Mouse (Mus musculus): Measurements from ENCODE around the gene Cc2d1a. TPM values are rescaled to one million over a fixed set of nuclear protein-coding genes. Genes with fewer than 3 reads are reported as not detected.

Cc2d1a gene
- polyA plus RNA-seq, 1 experiment from 2014 or later = 11.9 TPM

DNA sequence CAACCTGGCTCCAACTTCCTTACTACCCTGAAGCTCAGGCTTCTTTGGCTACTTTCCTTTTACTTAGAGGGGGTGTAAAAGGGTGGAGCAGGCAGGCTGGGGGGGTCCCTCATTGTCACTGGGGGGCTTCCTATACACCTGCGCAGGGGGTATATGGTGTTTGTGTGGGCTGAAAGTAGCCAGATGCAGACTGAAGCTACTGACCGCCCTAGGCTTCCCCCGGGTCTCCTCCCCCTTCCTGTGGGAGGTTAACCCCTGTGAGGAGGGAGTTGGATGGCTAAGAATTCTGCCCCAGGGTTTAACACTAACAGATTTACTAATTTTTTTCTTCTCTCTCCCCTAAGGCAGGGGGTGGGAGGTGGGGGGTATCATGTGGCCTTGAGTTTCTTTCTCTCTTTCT lies 28.8 kb upstream of the Cc2d1a start:
- Histone ChIP-seq H3K4me3 (no peak overlapping the region; the same call in 1 of the 2 replicates), H3K4me1 (replicated peaks) (peaks cover 41% of the 10 kb centered on the region), H3K27me3 (no peaks in the 10 kb centered on the region), H3K9ac (peak overlapping the region; percentile 33; the same call in 1 of the 2 replicates), H3K27ac (no peak overlapping the region), H3K36me3 (peaks cover 25% of the 10 kb centered on the region), H3K4me2 (no peak overlapping the region), H3K9me3 (replicated peaks) (no peaks in the 10 kb centered on the region)
- 19% methylated on average over 3 of the region's 3 CpGs for WGBS
- no peak for ATAC-seq (replicated peaks; ENCODE audit: insufficient number of reproducible peaks, insufficient read depth, low FRiP score, low read depth)

DNA sequence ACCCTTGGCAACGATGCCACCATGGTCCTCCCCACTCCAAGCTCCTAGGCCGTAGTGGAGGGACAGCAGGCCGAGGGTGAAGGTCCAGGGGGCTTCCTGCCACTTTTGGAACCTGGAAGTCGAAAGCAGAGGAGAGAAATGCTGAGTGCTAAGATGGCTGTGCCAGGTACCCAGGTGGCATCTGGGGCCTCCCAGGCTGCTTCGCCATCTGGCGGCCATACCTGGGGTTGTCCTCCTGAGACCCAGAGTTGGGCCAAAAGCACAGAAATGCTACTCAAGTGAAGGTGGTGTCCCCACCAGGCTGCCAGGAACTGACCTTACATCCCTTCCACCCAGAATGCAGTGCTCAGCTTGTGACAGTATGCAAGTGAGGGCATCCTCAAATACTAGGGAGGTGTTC lies 26.1 kb upstream of the Cc2d1a start:
- WGBS = 84% methylated on average over 6 of the region's 6 CpGs
- peaks cover 25% of the 10 kb centered on the region for H3K36me3 ChIP-seq
- H3K27ac ChIP-seq = no peak overlapping the region
- no peak for ATAC-seq (replicated peaks; ENCODE audit: insufficient number of reproducible peaks, insufficient read depth, low FRiP score, low read depth)
- no peak overlapping the region for H3K4me2 ChIP-seq
- H3K4me3 ChIP-seq = no peak overlapping the region
- H3K27me3 ChIP-seq = no peaks in the 10 kb centered on the region
- no peak overlapping the region for H3K9ac ChIP-seq
- H3K4me1 ChIP-seq (replicated peaks) = peaks cover 15% of the 10 kb centered on the region
- H3K9me3 ChIP-seq (replicated peaks) = no peaks in the 10 kb centered on the region

DNA sequence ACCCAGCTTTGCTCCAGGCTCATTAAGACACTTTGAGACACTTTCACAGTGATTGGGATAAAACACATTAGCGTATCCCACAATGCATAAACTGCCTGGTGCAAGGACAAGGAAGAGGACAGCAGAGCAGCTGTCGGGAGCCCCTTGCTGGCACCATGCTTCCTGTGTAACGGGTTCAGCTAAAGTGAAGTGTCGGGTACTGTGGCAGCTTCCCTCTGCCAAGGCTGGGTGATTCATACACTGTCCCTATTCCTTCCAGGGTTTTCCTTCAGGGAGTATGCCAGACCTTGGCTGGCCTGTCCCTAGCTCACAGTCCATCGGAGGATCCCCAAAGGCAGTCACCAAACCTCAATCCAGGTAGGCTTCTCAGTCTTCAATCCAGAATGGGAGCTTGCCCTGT lies 22.4 kb upstream of the Cc2d1a start:
- ATAC-seq (replicated peaks; ENCODE audit: insufficient number of reproducible peaks, insufficient read depth, low FRiP score, low read depth) = no peak
- WGBS = 86% methylated on average over 5 of the region's 5 CpGs

DNA sequence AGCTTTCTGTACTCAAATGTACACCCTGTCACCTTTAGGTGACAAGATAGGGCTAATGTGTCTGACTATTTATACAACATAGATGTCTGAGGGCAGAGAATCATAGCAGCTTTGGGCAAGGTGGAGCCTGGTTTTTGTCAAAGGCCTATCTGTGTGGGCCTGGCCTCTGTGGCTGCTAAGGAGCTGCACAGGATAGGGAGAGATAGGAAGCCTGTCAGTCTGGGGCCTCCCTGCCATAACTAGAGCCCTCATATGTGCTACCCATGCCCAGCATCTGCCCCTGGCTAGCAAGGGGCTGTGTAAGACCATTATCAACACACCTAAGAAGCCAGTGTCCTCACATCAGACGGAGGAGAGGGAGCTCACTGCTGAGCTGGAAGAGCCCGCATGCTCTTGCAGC lies 20.0 kb upstream of the Cc2d1a start:
- H3K4me1 ChIP-seq (replicated peaks) = peaks cover 16% of the 10 kb centered on the region
- no peak overlapping the region for H3K4me3 ChIP-seq
- H3K9me3 ChIP-seq (replicated peaks) = no peaks in the 10 kb centered on the region
- H3K9ac ChIP-seq = no peak overlapping the region
- H3K36me3 ChIP-seq = peaks cover 9% of the 10 kb centered on the region
- no peak for ATAC-seq (replicated peaks; ENCODE audit: insufficient number of reproducible peaks, insufficient read depth, low FRiP score, low read depth)
- WGBS = 62% methylated on average over 2 of the region's 2 CpGs
- H3K27me3 ChIP-seq = no peaks in the 10 kb centered on the region
- no peak overlapping the region for H3K27ac ChIP-seq
- no peak overlapping the region for H3K4me2 ChIP-seq

More for the DNA sequence above, 22.4 kb upstream of the Cc2d1a start:
- H3K4me2 ChIP-seq = no peak overlapping the region
- no peak overlapping the region for H3K27ac ChIP-seq
- no peak overlapping the region for H3K9ac ChIP-seq
- H3K4me3 ChIP-seq = no peak overlapping the region
- peaks cover 23% of the 10 kb centered on the region for H3K36me3 ChIP-seq
- H3K27me3 ChIP-seq = no peaks in the 10 kb centered on the region
- H3K4me1 ChIP-seq (replicated peaks) = peaks cover 16% of the 10 kb centered on the region
- H3K9me3 ChIP-seq (replicated peaks) = no peaks in the 10 kb centered on the region

DNA sequence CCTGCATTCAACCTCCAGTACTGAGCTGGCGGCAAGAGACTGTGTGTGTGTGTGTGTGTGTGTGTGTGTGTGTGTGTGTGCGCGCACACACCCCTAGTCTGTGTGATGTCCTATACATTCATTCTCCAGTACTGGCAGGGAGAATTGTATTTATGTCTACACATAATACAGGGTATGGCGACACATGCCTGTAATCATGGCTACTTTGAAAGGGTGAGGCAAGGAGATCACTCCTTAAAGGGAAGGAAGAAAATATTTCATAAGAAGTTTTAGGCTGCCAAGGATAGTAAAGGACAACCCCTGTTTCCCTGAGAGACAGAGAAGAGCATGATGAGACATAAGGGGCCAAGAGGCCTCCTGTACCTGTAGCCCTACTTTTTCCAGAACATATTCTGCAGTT lies 9.9 kb upstream of the Cc2d1a start:
- H3K4me3 ChIP-seq = no peak overlapping the region
- H3K36me3 ChIP-seq = no peaks in the 10 kb centered on the region
- no peaks in the 10 kb centered on the region for H3K9me3 ChIP-seq (replicated peaks)
- H3K4me1 ChIP-seq (replicated peaks) = no peaks in the 10 kb centered on the region
- 91% methylated on average over 4 of the region's 4 CpGs for WGBS
- H3K4me2 ChIP-seq = no peak overlapping the region
- no peak overlapping the region for H3K27ac ChIP-seq
- no peak for ATAC-seq (replicated peaks; ENCODE audit: insufficient number of reproducible peaks, insufficient read depth, low FRiP score, low read depth)
- no peaks in the 10 kb centered on the region for H3K27me3 ChIP-seq
- no peak overlapping the region for H3K9ac ChIP-seq

DNA sequence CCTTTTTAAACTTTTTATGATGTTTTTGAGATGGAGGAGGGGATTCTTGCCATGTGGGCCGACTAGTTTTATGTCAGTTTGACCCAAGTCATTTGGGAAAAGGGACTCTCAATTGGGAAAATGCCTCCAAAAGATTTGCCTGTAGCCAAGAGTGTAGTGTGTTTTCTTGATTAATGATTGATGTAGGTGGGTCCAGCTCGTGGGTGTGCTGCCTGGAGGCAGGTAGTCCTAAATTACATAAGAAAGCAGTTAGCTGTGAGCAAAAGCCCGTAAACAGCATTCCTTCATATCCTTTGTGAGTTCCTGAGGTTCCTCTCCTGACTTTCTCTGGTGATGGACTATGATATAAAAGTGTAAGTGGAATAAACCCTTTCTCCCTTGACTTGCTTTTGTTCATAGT lies 1.4 kb upstream of the Cc2d1a start:
- Histone ChIP-seq H3K4me2 (no peak overlapping the region), H3K4me1 (replicated peaks) (peaks cover 22% of the 10 kb centered on the region), H3K4me3 (no peak overlapping the region), H3K36me3 (no peaks in the 10 kb centered on the region), H3K9ac (no peak overlapping the region), H3K9me3 (replicated peaks) (no peaks in the 10 kb centered on the region), H3K27ac (no peak overlapping the region), H3K27me3 (no peaks in the 10 kb centered on the region)
- ATAC-seq (replicated peaks; ENCODE audit: insufficient number of reproducible peaks, insufficient read depth, low FRiP score, low read depth) = no peak
- WGBS = 82% methylated on average over 3 of the region's 3 CpGs

DNA sequence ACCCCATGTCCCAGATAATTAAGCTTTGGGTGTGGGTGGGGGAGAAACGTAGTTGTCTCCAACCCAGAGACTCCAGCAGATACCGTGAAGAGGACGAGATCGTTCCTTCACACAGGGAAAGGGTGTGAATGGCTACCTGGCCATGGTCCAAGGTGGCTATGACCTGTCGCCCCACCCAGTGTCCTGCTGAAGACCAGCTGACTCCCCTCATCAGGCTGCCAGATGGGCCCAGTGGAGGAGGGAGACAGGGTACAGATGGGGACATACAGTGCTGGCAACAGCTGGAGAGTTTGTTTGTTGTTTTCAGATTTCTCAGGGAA lies 755 bp upstream of the Cc2d1a start:
- WGBS = 57% methylated on average over 5 of the region's 5 CpGs
- Histone ChIP-seq H3K27me3 (no peaks in the 10 kb centered on the region), H3K4me3 (peak overlapping the region; percentile 81; the same call in 1 of the 2 replicates), H3K9ac (no peak overlapping the region), H3K9me3 (replicated peaks) (no peaks in the 10 kb centered on the region), H3K4me1 (replicated peaks) (peaks cover 22% of the 10 kb centered on the region), H3K27ac (no peak overlapping the region), H3K36me3 (peaks cover 7% of the 10 kb centered on the region), H3K4me2 (peak overlapping the region; percentile 92)
- no peak for ATAC-seq (replicated peaks; ENCODE audit: insufficient number of reproducible peaks, insufficient read depth, low FRiP score, low read depth)

DNA sequence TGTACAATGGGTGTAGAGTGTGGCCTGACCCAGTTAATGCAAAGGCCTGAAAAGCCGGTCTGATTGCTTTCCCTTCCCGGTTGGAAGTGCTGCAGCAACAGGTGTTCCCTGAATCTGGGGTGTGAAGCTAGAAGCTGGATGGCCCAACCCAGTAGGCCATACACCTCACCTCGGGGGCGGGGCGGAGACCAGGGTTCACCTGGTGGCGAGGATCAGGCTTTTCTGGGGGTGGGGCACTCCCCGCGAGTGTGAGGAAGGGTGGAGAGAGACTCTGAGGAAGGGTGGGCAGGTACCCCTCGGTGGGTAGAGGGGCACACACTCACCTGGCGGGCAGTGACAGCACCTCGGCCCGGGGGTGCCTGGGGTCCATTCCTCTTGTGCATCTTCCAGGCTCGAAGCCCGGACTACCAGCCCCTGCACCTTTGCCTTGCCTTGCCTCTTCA lies 391 bp downstream of the Cc2d1a start:
- Histone ChIP-seq H3K9me3 (replicated peaks) (no peaks in the 10 kb centered on the region), H3K4me1 (replicated peaks) (peaks cover 22% of the 10 kb centered on the region), H3K4me3 (peak overlapping the region; percentile 81), H3K27me3 (no peaks in the 10 kb centered on the region), H3K4me2 (peak overlapping the region; percentile 92), H3K9ac (peak overlapping the region; percentile 86), H3K36me3 (peaks cover 18% of the 10 kb centered on the region), H3K27ac (peak overlapping the region; percentile 41; the same call in 1 of the 2 replicates)
- WGBS = 7% methylated on average over 14 of the region's 14 CpGs
- ATAC-seq (replicated peaks; ENCODE audit: insufficient number of reproducible peaks, insufficient read depth, low FRiP score, low read depth) = peak; percentile 21

DNA sequence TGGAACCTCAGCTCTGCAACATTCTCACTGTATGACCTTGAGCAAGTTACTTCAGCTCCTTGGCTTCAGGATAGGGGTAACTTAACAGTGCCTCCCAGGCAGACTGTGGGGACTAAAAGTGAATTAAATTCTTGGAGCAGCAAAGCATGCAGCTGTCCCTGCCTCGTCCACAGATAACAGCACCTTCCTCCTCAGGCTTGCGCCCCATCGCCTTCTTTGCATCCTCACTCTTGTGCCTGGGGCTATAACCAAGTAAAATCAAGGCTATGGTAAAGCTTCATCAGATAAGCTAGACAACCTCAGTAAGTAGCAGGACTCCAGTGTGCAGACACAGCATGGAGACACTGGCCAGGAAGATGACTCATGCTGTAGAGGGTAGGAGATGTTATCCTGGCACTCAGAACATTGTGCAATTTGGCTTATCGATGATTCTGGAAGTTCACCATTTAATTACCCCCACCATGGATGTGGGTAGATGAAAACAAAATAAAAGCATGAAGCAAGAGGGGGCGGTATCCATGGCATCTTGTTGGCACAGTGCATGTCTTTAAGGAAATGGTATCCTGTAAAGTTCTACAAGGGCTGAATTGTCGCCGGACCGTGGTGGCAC lies 3.0 kb downstream of the Cc2d1a start:
- H3K27ac ChIP-seq = no peak overlapping the region
- H3K4me3 ChIP-seq = no peak overlapping the region
- 89% methylated on average over 8 of the region's 8 CpGs for WGBS
- H3K4me1 ChIP-seq (replicated peaks) = peaks cover 22% of the 10 kb centered on the region
- ATAC-seq (replicated peaks; ENCODE audit: insufficient number of reproducible peaks, insufficient read depth, low FRiP score, low read depth) = no peak
- H3K27me3 ChIP-seq = no peaks in the 10 kb centered on the region
- no peak overlapping the region for H3K9ac ChIP-seq
- peaks cover 40% of the 10 kb centered on the region for H3K36me3 ChIP-seq
- no peaks in the 10 kb centered on the region for H3K9me3 ChIP-seq (replicated peaks)
- no peak overlapping the region for H3K4me2 ChIP-seq

DNA sequence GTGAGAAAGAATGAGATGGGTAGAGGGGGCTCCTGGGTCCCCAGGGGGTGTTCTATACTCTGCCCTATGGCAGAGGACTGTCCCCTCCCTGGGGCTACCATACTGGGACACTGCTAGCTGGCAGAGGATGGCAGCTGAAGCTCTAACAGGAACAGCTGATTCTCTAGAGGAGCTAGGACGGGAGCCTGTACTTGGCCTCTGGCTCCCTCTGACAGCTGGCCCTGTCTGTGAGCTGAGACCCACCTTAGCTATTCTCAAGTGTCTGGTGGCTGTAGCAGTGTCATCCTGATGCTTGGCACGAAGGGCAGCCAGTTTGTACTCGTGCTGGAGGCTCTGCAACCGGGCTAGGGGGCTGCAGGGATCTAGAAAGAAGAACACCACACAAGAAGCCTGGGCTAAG lies 6.9 kb downstream of the Cc2d1a start:
- H3K9me3 ChIP-seq (replicated peaks) = no peaks in the 10 kb centered on the region

DNA sequence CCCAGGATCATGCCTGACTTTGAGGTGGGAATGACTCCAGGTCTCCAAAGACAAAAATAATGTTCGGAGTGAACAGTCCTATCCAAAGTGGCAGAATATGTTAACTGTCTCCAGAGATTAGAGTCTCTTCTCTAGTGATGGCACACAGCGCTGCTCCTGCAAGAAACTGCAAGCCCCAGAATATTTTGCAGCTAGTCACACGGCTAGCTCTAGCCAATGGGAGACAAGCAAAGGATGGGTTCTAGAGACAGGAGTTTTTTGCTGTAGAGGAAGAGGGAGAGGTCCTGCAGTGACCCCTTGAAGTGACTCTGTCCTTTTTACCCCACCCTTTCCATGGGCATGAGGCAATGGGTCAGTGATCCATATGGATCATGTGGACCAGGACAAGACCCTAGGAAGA lies 9.9 kb downstream of the Cc2d1a start:
- Histone ChIP-seq H3K4me3 (no peak overlapping the region), H3K9ac (no peak overlapping the region), H3K27ac (no peak overlapping the region), H3K9me3 (replicated peaks) (no peaks in the 10 kb centered on the region), H3K27me3 (no peaks in the 10 kb centered on the region), H3K4me2 (no peak overlapping the region), H3K36me3 (peaks cover 91% of the 10 kb centered on the region), H3K4me1 (replicated peaks) (no peaks in the 10 kb centered on the region)
- no peak for ATAC-seq (replicated peaks; ENCODE audit: insufficient number of reproducible peaks, insufficient read depth, low FRiP score, low read depth)
- WGBS = 88% methylated on average over 3 of the region's 3 CpGs

More for the DNA sequence above, 6.9 kb downstream of the Cc2d1a start:
- no peak overlapping the region for H3K4me2 ChIP-seq
- no peak overlapping the region for H3K9ac ChIP-seq
- H3K4me1 ChIP-seq (replicated peaks) = no peaks in the 10 kb centered on the region; the same call in 1 of the 2 replicates
- no peak for ATAC-seq (replicated peaks; ENCODE audit: insufficient number of reproducible peaks, insufficient read depth, low FRiP score, low read depth)
- H3K4me3 ChIP-seq = no peak overlapping the region
- 76% methylated on average over 4 of the region's 4 CpGs for WGBS
- peaks cover 77% of the 10 kb centered on the region for H3K36me3 ChIP-seq
- H3K27me3 ChIP-seq = no peaks in the 10 kb centered on the region
- H3K27ac ChIP-seq = no peak overlapping the region

DNA sequence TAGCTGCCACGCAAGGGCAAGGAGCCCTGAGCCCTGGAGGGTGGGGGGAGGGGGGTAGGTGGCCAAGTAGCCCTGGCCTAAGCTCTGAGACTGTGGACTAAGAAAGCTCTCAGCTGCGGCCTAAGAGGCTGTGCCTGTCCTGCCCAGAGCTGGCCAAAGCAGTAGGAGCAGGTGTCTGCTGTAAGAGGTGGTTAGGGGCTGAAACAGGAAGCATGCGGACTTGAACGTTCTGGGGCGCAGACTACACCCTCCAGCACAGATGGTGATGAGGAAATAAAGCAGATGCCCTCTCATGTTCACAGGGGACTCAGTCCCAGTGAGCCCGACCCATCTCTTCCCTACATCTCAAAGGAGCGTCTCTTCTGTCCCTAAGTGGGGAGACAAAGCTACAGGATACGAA lies 15.5 kb downstream of the Cc2d1a start:
- Histone ChIP-seq H3K27me3 (peaks cover 11% of the 10 kb centered on the region; the same call in 1 of the 2 replicates), H3K4me3 (no peak overlapping the region), H3K36me3 (peaks cover 49% of the 10 kb centered on the region), H3K27ac (no peak overlapping the region), H3K9ac (no peak overlapping the region), H3K9me3 (replicated peaks) (no peaks in the 10 kb centered on the region), H3K4me1 (replicated peaks) (peaks cover 4% of the 10 kb centered on the region; the same call in 1 of the 2 replicates), H3K4me2 (no peak overlapping the region)
- WGBS = 72% methylated on average over 8 of the region's 8 CpGs
- ATAC-seq (replicated peaks; ENCODE audit: insufficient number of reproducible peaks, insufficient read depth, low FRiP score, low read depth) = no peak

Measured in heart, embryonic 15.5 days (tissue).